Mouse (Mus musculus) CH12.LX (cell line): Measurements from ENCODE around the gene Hpca.

ENCODE experiments used
- EP300 ChIP-seq: IDR thresholded peaks from 2 replicates; pipeline ENCODE4 v1.6.1; 2011; ENCODE audit warnings: low read length, improper control_type of control experiment
- MAX ChIP-seq: IDR thresholded peaks from 2 replicates; pipeline ENCODE4 v1.6.1; 2011; ENCODE audit warnings: low read length, improper control_type of control experiment
- NRF1 ChIP-seq: IDR thresholded peaks from 2 replicates; pipeline ENCODE4 v1.6.1; 2014; ENCODE audit warnings: low read depth, mild to moderate bottlenecking, inconsistent platforms, low read length, improper control_type of control experiment, moderate library complexity

DNA sequence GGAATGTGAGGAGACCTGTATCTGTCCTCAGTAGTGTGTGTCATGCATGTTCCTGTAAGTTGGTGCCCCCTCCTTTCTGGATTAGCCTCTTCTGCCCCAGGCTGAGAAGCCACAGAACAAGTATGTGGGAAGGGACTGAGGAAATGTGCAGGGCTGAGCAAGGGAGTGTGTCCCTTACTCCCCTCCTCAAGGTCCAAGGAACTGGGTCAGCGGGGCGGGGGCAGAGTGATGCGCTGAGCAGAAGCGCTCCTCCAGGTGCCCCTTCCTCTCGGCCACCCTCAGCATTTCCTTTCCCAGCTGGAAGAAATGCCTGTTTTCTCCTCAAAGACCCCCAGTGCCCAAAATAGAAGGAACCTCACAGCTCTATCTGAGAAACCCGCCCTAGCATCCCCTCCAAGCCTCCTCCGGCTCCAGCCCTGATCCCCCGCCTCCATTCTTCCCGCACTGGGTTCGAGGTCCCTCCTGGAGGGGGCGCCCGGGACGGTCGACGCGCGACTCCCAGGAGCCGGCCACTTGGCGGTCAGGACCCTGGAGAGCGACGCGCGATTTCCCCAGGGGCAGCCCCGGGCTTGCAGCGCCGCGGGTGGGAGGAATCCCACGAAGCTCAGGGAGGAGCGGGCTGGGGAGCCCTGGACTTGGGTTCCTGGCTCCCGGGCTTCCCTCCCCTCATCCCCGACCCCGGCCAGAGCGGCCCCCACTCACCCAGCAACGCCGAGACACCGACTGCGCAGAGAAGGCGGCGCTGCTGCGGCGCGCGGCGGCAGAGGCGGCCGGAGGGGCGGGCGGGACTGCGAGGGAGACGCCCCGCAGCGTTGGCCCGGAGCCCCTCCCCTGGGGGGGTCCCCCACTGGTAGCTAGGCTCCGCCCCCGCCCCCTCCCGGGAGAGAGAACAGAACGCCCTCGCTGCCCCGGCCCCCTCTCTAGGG, 1.1 kb downstream of the Hpca start:
- no peak for TF ChIP-seq MAX
- no peak for TF ChIP-seq NRF1
- TF ChIP-seq EP300, result no peak
